Mouse (Mus musculus): Measurements from ENCODE around the gene G430095P16Rik. TPM values are rescaled to one million over a fixed set of nuclear protein-coding genes. Genes with fewer than 3 reads are reported as not detected.

The G430095P16Rik gene
- polyA plus RNA-seq, 1 experiment from 2014 or later: 1.0 TPM

DNA sequence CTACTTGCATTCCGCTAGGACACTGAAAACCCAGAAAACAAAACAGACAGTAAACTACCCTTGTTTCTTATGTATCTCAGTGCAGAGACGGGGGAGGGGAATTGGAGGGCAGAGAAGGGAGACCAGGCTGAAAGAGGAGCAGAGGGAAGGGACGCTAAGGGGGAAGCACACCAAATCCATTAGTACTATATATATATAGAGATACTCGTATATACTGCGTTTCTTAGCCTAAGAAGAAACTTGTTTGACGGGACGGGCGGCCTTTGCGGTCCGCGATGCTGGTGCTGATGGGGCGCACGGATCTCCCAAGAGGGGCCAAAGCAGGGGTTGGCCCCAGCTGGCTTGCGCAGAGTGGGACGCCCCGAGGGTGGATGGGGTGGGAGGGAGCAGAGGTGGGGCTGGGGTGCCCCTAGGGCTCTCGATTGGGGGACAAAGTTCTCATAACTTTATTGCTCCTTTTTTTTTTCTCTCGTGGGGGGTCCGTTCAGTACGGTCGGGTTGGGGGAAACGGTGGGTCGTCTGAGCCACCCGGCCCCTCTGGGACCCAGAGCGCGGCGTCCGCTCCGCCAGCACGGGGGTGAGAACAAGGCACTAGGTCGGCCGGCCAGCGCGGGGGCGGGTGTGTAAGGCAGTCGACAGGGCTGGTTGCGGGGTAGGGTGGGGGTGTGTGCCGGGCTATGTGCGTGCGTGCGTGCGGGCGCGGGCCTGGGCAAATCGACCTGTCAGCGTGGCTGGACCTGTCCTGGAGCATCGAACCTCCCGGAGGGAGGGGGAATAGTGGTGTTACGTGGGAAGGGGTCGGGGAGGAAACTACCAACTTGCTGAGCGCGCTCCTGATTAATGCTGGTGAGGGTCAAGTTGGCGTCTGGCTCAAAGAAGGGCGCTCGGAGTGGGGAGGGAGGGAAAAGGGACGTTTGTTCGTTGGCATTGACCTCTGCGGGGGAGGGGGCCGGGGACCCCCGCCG is 17.7 kb upstream of the G430095P16Rik start:
- Histone ChIP-seq H3K4me1 (replicated peaks; ENCODE audit: control insufficient read depth, insufficient read depth, low read length) (0 out of 2 replicates have a peak, but pooled peaks cover 7% of the 10 kb centered on the region), H3K36me3 (ENCODE audit: control insufficient read depth, insufficient read depth) (peaks cover 9% of the 10 kb centered on the region; the same call in 1 of the 2 replicates), H3K27ac (ENCODE audit: low read depth, low read length) (no peak overlapping the region), H3K4me3 (ENCODE audit: low read depth, low read length) (peak overlapping the region; percentile 27), H3K9me3 (ENCODE audit: control insufficient read depth) (no peaks in the 10 kb centered on the region), H3K4me2 (replicated peaks; ENCODE audit: low read depth) (peak overlapping the region; percentile 61), H3K27me3 (replicated peaks; ENCODE audit: control insufficient read depth, insufficient read depth, low read length) (peaks cover 67% of the 10 kb centered on the region), H3K9ac (ENCODE audit: low read depth, low read length) (0 out of 2 replicates have a peak overlapping the region, but pooled peaks have one; percentile 2)
- whole genome bisulfite sequencing: 6% methylated on average over 57 of the region's 61 CpGs
- ATAC-seq: no peak
- TF ChIP-seq CTCF (IDR thresholded peaks at IDR 0.05; ENCODE audit: low read depth): no peak

- H3K27me3 ChIP-seq (replicated peaks; ENCODE audit: control insufficient read depth, insufficient read depth, low read length): peaks cover 69% of the 10 kb centered on the region
- H3K9me3 ChIP-seq (ENCODE audit: control insufficient read depth): no peaks in the 10 kb centered on the region
- peak overlapping the region; percentile 27 for H3K4me3 ChIP-seq (ENCODE audit: low read depth, low read length)
- no peak for ATAC-seq
- TF ChIP-seq CTCF (IDR thresholded peaks at IDR 0.05; ENCODE audit: low read depth): no peak
- H3K9ac ChIP-seq (ENCODE audit: low read depth, low read length): no peak overlapping the region
- whole genome bisulfite sequencing: 12% methylated on average over 12 of the region's 12 CpGs
- H3K4me2 ChIP-seq (replicated peaks; ENCODE audit: low read depth): peak overlapping the region; percentile 61
- no peak overlapping the region for H3K27ac ChIP-seq (ENCODE audit: low read depth, low read length)
- H3K36me3 ChIP-seq (ENCODE audit: control insufficient read depth, insufficient read depth): peaks cover 9% of the 10 kb centered on the region; the same call in 1 of the 2 replicates
- 0 out of 2 replicates have a peak, but pooled peaks cover 7% of the 10 kb centered on the region for H3K4me1 ChIP-seq (replicated peaks; ENCODE audit: control insufficient read depth, insufficient read depth, low read length)
These were observed 16.8 kb upstream of the G430095P16Rik start for GRCm38 (mm10) chr8:84705960-84706359.

DNA sequence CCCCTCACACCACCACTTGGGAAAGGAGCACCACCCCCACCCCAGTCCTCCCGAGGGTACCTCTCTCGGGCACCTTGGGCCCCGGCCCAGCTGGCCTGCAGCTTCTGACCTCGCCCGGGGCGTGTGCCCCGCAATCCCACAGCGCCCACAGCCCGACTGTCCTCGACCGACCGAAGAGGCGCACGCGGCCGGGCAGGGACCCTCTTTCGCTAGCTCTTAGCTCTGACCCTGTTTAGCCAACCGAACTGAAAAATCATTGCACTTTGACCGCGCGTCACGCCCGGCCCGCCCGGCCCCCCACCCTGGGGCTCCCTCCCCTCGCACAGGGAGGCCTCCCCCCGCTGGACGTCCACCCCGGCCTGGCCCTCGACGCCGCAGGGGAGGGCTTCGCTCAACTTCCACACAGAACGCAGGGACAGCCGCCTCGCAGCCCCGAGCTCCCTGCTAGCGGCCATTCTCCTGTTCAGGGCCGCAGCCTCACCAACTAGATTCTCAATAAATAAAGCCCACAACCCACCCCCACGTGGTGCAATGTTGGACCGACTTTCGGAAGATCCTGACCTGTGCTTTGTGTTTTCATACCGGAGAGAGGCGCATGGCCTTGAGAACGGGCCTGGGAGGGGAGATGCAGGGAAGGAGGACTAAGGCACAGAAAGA is 16.1 kb upstream of the G430095P16Rik start:
- H3K9me3 ChIP-seq (ENCODE audit: control insufficient read depth): no peaks in the 10 kb centered on the region
- H3K27me3 ChIP-seq (replicated peaks; ENCODE audit: control insufficient read depth, insufficient read depth, low read length): peaks cover 68% of the 10 kb centered on the region
- no peak overlapping the region for H3K27ac ChIP-seq (ENCODE audit: low read depth, low read length)
- no peak for TF ChIP-seq CTCF (IDR thresholded peaks at IDR 0.05; ENCODE audit: low read depth)
- H3K36me3 ChIP-seq (ENCODE audit: control insufficient read depth, insufficient read depth): peaks cover 9% of the 10 kb centered on the region; the same call in 1 of the 2 replicates
- peak overlapping the region; percentile 30 for H3K4me3 ChIP-seq (ENCODE audit: low read depth, low read length)
- H3K4me2 ChIP-seq (replicated peaks; ENCODE audit: low read depth): peak overlapping the region; percentile 59
- 14% methylated on average over 41 of the region's 45 CpGs for WGBS
- H3K9ac ChIP-seq (ENCODE audit: low read depth, low read length): peak overlapping the region; percentile 11; the same call in 1 of the 2 replicates
- ATAC-seq: no peak
- 0 out of 2 replicates have a peak, but pooled peaks cover 7% of the 10 kb centered on the region for H3K4me1 ChIP-seq (replicated peaks; ENCODE audit: control insufficient read depth, insufficient read depth, low read length)

DNA sequence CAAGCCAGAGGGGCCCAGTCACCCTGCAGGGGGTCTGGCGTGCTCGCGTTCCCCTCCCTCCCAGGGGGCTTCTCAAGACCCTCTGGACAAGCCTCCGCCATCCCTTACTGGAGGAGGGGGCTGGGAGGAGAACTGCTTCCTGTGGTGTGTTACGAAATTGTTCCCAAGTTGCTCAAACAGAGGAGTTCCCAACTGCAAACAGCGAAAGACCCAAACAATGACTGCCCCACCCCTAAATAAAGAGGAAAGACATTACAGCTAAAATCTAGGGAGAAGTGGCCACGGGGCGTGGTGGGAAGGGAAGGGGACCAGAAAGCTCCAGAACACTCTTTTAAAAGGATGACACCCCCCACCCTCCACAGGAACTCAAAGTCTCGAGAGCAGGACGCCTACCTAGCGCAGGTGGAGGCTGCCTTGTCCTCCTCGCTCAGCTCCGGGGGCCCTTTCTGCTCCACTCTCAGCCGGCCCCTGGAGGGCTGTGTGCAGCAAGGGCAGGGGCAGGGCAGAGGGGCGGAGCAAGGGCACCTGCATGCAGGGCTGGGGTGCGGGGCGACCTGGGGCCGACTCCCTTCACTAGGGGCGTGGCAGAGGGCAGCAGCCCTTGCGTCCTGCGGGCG is 15.4 kb upstream of the G430095P16Rik start:
- ATAC-seq: peak; percentile 20; the same call in 1 of the 2 replicates

GRCm38 (mm10) chr8:84708071-84708541 is 14.7 kb upstream of the G430095P16Rik start:
- Histone ChIP-seq H3K4me2 (replicated peaks; ENCODE audit: low read depth) (peak overlapping the region; percentile 59), H3K36me3 (ENCODE audit: control insufficient read depth, insufficient read depth) (peaks cover 9% of the 10 kb centered on the region; the same call in 1 of the 2 replicates), H3K9me3 (ENCODE audit: control insufficient read depth) (no peaks in the 10 kb centered on the region), H3K27me3 (replicated peaks; ENCODE audit: control insufficient read depth, insufficient read depth, low read length) (peaks cover 60% of the 10 kb centered on the region), H3K9ac (ENCODE audit: low read depth, low read length) (no peak overlapping the region), H3K27ac (ENCODE audit: low read depth, low read length) (no peak overlapping the region; the same call in 1 of the 2 replicates), H3K4me1 (replicated peaks; ENCODE audit: control insufficient read depth, insufficient read depth, low read length) (0 out of 2 replicates have a peak, but pooled peaks cover 7% of the 10 kb centered on the region), H3K4me3 (ENCODE audit: low read depth, low read length) (peak overlapping the region; percentile 21)
- WGBS: 24% methylated on average over 15 of the region's 15 CpGs
- ATAC-seq: no peak
- TF ChIP-seq CTCF (IDR thresholded peaks at IDR 0.05; ENCODE audit: low read depth): no peak

More for the DNA sequence above, 15.4 kb upstream of the G430095P16Rik start:
- Histone ChIP-seq H3K27ac (ENCODE audit: low read depth, low read length) (no peak overlapping the region; the same call in 1 of the 2 replicates), H3K36me3 (ENCODE audit: control insufficient read depth, insufficient read depth) (peaks cover 9% of the 10 kb centered on the region; the same call in 1 of the 2 replicates), H3K4me1 (replicated peaks; ENCODE audit: control insufficient read depth, insufficient read depth, low read length) (0 out of 2 replicates have a peak, but pooled peaks cover 7% of the 10 kb centered on the region), H3K9me3 (ENCODE audit: control insufficient read depth) (no peaks in the 10 kb centered on the region), H3K4me3 (ENCODE audit: low read depth, low read length) (peak overlapping the region; percentile 30), H3K4me2 (replicated peaks; ENCODE audit: low read depth) (peak overlapping the region; percentile 59), H3K27me3 (replicated peaks; ENCODE audit: control insufficient read depth, insufficient read depth, low read length) (peaks cover 67% of the 10 kb centered on the region), H3K9ac (ENCODE audit: low read depth, low read length) (0 out of 2 replicates have a peak overlapping the region, but pooled peaks have one; percentile 17)
- WGBS: 23% methylated on average over 22 of the region's 22 CpGs
- TF ChIP-seq CTCF (IDR thresholded peaks at IDR 0.05; ENCODE audit: low read depth): no peak

Measured in intestine, postnatal 0 days (tissue).